Mouse (Mus musculus) gastrocnemius, postnatal 4 days (tissue): ENCODE data around the gene Hmg20b. TPM values are rescaled to one million over a fixed set of nuclear protein-coding genes. Genes with fewer than 3 reads are reported as not detected.

Source experiments
- DNase-seq, 2 experiments: peaks; one replicate each; pipeline ENCODE4 v3.0.0; 2021 to 2022; ENCODE audit warnings: low spot score in 2 of 2, mixed read lengths in 2 of 2
- long read RNA-seq, 2 experiments: library from polyadenylated mRNA; stranded (forward); transcript quantifications; one replicate each; pipeline ENCODE4 v2.0.0; 2021
- total RNA-seq, 2 experiments: library from RNA; stranded (reverse); gene quantifications; 2 replicates each; pipeline ENCODE4 v1.2.3; 2021

The Hmg20b gene
- total RNA-seq, result 10 to 100 TPM; 46.2 to 58.6 TPM
- long read RNA-seq, experiment 1, transcript Hmg20b-202 (10 exons, 1,463 nt), result minor isoform, 18 of 78 reads
- long read RNA-seq, experiment 1, transcript Hmg20b-203 (10 exons, 1,540 nt), result minor isoform, 9 of 78 reads
- long read RNA-seq, experiment 1, transcript Hmg20b-201 (9 exons, 1,621 nt), result major isoform, 21 of 78 reads
- long read RNA-seq, experiment 1, partial matches to known transcripts, result 4 of 78 reads
- long read RNA-seq, experiment 1, other reads (novel, unspliced or antisense), result 22 of 78 reads
- long read RNA-seq, experiment 2, transcript Hmg20b-203 (10 exons, 1,540 nt), result minor isoform, 7 of 86 reads
- long read RNA-seq, experiment 2, transcript Hmg20b-202 (10 exons, 1,463 nt), result minor isoform, 14 of 86 reads
- long read RNA-seq, experiment 2, transcript Hmg20b-201 (9 exons, 1,621 nt), result major isoform, 40 of 86 reads
- long read RNA-seq, experiment 2, partial matches to known transcripts, result 5 of 86 reads
- long read RNA-seq, experiment 2, other reads (novel, unspliced or antisense), result 20 of 86 reads

DNA sequence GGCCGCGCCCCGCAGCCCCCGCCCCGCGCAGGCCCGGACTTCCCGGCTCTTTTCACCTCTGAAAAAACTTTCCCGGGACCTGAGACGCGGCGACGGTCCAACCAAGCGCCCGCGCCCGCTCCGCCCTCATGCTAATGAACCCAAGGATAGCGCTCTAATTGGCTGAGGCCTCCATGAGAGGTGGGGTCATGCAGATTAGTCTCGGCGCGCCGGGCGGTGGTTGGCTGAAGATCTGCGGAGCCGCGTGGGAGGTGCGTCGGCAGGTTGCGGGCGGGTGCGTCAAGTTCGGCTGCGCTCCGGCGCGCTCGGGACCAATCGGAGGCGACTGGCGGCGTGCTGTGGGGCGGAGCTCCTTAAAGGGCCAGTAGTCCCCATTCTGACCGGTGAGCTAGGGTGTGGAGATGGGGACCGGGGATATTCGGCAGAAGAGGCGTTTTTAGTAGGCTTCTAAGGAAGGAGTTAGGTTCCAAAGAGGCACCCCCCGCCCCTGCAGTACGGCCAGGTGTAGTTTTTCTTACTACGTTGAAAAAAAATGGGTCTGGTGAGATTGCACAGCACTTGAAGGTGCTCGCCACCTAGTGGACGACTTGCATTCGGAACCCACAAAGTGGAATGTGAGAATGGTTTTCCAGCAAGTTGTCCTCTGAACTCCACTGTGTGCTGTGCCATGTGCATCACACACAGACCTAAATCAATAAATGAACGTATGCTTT lies at the start of gene Hmg20b:
Gene Hmg20b (minus strand): TSS at position 130 of the 713 bp plus-strand sequence.
- peak; percentile 98 to 99 for DNase-seq

DNA sequence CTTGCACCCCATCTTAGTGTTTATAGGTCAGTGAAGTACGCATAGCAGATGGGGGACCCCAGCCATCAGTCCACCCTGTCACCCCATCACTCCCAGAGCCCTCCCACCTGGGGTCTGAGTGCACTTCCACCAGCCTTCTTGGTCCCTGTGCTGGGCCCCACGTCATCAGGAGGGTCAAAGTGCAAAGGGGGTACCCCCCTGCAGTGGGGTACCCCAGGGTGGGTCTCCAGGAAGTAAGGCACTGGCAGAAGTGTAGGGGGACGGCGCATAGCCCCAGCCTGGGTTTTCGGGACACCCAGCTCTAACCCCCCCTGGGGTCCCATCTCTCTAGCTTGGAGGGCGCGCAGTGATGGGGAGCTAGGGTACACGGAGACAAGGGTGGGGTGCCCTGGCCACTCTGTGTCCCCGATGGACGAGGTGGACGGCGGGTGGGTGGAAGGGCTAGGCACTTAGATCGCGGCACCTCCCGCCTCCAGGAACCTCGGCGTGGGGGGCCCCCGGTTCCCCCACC lies 49.6 kb upstream of the Hmg20b start:
- no peak for DNase-seq

DNA sequence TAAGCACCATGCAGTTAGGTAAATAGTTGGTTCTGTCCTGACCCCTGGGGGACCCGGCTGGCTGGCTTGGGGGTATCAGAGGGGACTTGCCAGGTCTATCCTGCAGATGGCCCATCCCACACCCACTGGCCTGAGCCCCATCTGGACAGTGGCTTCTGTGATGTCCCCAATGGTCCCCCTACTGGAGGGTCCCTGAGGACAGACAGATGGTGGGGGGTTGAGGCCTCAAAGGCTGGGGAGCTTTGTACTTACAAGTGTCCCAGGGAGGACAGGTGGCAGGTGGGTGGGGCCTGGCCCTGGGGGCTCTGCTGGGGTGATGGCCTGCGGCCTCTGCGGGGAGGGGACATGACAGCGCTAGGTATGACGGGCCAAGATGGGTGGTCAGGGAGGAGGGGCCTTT lies 49.0 kb upstream of the Hmg20b start:
- no peak for DNase-seq

- no peak for DNase-seq
Observed at GRCm38 (mm10) chr10:81396749-81397148, 46.5 kb upstream of the Hmg20b start.

DNA sequence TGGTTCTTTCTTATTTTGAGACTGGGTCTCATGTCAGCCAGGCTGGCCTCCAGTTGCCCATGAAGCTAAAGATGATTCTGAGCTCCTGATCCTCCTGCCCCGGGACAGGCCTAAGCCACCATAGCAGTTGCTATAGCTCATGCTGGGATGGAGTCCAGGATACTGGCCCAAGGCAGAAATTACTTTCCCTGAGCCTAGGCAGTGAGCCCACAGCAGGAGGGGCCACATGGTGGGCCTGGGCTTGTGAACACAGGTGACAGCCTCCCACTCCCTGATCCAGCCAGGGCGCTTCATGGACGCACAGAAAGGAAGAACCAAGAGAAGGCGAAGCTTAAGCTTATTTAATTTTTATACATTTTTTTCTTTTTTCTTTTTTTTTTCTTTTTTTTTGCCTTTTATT lies 45.6 kb upstream of the Hmg20b start:
- DNase-seq, result no peak

- DNase-seq, result peak in 1 of 2 experiments; percentile 70
Observed at GRCm38 (mm10) chr10:81395127-81395526, 44.8 kb upstream of the Hmg20b start.

DNA sequence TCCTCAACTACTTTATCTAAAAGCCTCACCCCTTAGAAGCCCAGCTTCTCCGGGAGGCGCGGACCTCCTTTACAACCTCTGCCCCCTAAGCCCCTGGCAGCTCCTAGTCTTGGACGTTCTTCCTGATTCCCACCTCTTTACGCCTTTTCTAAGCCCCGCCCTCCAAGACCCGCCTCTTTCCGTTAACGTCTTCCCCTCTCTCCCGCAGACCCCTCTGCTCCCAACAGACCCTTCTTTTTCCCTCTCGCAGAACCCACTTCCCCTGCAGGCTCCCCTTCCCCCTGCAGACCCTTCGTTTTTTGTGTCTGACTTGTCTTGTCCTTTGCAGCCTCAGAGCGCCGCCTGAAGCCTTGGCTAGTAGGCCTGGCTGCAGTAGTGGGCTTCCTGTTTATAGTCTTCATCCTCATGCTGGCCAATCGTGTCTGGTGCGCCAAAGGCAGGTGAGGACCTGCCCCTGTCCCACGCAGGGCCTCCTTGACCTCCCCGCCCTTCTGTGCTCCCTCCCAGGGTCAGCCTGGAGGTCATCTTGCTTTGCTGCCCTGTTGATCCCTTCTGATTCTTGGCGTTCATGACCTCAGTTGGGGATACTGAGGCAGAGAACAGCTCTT lies 43.3 kb upstream of the Hmg20b start:
- no peak for DNase-seq

GRCm38 (mm10) chr10:81392781-81393185 lies 42.5 kb upstream of the Hmg20b start, which contains the start of gene Smim24:
Smim24 (plus strand) TSS chr10:81393051.
- no peak for DNase-seq

- no peak for DNase-seq
Observed at GRCm38 (mm10) chr10:81392270-81392669, 42.0 kb upstream of the Hmg20b start.

DNA sequence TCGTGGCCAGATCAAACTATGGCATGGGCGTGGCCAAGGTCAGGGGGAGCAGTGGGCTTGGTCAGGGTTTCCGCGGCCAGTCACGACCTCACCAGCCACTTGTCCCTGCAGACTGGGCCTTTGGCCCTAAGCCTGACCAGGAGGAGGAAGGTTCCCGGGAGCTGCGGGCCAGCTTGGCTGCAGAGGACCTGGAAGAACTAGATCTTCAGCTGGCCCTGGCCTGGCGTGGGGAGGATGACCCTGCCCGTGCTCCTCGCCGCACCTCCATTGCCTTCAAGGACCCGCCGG lies 40.3 kb upstream of the Hmg20b start:
- DNase-seq, result no peak

DNA sequence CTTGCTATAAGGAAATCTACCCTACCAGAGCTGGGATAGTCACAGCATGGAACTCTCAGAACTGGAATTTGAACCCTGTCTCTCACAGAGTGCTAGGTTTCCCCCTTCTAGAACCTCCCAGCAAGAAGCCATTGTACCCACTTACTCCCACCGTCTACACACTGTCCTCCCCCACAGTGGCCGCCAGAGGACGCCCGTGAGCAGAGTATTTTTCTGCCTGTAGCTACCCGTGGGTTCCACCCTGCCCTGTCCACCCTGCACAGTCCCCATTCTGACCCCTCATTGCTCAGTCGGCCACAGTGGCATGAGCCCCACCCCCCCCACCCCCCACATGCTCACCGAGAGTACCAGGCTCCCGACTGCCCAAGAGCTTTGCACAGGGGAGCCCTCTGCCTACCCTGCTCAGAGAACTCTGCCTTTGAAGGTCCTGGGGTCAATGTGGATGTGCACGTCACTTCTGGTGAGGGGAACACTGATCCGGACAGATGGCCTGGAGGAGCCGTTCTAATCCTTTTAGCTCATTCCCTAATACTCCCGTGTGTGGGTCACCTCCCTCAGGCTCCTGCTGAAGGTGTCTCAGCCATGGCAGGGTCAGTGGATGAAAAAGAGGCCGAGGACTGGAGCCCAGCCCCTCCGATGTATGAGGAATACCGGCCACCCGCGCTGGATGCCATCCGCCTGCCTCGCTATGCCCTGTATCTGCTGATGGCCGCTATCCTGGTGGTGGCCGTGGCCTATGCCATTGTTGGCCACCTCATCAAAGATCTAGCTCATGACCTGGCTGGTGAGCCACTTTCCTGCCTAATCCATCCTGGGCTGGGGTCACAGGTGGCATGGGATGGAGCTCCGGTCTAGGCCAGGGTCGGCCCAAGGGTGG lies 39.8 kb upstream of the Hmg20b start:
- DNase-seq, result peak in 1 of 2 experiments; percentile 76

- no peak for DNase-seq
Observed at GRCm38 (mm10) chr10:81389373-81389772, 39.1 kb upstream of the Hmg20b start.

- no peak for DNase-seq
Observed at GRCm38 (mm10) chr10:81388505-81389055, 38.3 kb upstream of the Hmg20b start, which contains the start of gene Gm48552. Gm48552 (plus strand) TSS chr10:81389005.

DNA sequence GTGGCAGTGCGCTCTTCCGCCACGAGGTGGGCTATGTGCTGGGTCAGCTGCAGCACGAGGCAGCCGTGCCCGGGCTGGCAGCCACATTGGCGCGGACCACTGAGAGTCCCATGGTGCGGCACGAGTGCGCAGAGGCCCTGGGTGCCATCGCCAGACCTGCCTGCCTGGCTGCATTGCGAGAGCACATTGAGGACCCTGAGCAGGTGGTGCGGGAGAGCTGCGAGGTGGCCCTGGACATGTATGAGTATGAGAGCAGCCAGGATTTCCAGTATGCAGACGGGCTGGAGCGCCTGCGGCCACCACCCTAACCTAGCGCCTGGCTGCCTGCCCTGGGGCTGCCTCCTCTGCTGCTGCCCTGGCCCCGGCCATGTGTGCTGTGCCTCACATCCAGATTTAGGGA lies 37.4 kb upstream of the Hmg20b start:
- no peak for DNase-seq

DNA sequence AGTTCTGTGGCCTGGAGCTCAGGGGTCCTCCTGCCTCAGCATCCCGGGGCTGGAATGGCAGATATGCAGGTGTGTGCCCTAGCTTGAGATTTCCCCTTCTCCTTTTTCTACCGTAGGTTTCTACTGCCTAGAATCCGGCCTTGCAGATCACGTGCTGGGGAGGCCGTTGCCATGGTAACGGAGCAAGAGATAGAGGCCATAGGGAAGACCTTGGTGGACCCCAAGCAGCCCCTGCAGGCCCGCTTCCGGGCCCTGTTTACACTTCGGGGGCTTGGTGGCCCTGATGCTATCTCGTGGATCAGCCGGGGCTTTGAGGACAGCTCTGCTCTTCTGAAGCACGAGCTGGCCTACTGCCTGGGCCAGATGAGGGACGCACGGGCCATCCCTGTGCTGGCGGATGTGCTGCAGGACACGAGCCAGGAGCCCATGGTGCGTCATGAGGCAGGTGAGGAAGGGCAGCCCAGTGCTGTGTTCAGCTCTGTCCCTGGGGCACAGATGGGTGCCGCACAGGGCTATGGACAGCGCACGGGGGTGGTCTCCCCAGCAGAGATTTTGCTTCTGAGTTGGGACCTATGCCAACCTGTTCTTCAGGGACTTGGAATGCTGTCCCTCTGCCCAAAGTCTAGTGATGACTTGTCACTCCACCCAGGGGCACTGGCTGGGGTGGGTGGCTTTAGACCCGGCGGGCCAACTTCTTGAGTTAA lies 35.5 kb upstream of the Hmg20b start:
- DNase-seq, result no peak

GRCm38 (mm10) chr10:81384605-81384982 lies 34.3 kb upstream of the Hmg20b start:
- no peak for DNase-seq

DNA sequence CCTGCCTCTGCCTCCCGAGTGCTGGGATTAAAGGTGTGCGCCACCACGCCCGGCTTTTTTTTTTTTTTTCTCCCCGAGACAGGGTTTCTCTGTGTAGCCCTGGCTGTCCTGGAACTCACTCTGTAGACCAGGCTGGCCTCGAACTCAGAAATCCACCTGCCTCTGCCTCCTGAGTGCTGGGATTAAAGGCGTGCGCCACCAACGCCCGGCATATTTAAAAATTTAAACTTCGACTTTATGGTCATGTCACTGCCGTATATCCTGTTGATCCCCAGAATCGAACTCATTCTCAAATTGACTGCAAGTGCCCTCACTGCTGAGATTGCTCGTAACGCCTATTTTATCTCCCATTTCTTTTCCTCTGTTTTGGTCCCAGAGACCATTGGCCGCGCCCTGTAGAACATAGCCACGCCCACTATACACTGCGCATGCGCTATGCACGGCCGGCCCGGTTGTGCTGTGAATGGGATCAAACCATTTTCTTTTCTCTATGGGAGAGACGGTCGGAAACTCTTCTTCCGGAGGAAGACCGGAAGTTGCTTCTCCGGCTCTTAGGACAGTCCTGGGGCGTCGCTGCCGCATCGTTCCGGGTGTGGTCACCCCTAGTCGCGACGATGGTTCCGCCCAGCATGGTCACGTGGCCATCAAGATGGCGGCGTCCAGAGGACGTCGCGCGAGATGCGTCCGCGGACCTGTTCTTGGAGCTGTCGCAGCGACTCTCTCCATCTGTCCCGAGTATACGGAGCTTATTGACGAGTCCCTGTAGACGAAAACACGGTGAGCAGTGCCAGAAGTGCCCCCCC lies 33.7 kb upstream of the Hmg20b start, which contains the start of the genes Dohh and Gm48551:
Gene Dohh (plus strand): TSS at position 627 of the 803 bp plus-strand sequence.
Gene Gm48551 (plus strand): TSS at position 665 of the 803 bp plus-strand sequence.
- peak; percentile 96 to 99 for DNase-seq

GRCm38 (mm10) chr10:81382039-81382438 lies 31.8 kb upstream of the Hmg20b start:
- no peak for DNase-seq
